8 mouse cellular contexts compared by ENCODE assay signal in the genomic region with DNA sequence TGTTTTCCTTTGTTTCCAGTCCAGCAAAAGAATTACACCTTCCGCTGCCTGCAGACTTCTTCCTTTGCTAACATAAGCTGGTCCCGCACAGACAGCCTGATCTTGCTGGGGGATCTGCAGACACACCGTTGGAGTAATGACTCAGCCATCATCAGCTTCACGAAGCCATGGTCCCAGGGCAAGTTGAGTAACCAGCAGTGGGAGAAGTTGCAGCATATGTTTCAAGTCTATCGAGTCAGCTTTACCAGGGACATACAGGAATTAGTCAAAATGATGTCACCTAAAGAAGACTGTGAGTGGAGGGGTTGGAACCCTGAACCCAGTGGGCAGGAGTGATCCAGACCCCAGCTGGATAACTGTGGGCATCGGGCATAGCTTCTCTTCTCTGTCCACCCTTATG. TPM values are rescaled to one million over a fixed set of nuclear protein-coding genes. Genes with fewer than 3 reads are reported as not detected.
DNase-seq lines count a peak whose midpoint lies in the region; ATAC-seq and TF ChIP-seq lines count a peak whose summit lies in the region.
"Not testable (repeated sequence)": the region's sequence is repeated elsewhere in the genome, so short reads cannot be mapped to it uniquely, and the experiment has no call there.

No protein-coding gene starts in this region.

- H3K4me1 ChIP-seq in brown adipose tissue, adult 24 weeks (ENCODE audit: control insufficient read depth, insufficient read depth, insufficient read length, low read length); forebrain, embryonic 13.5 days; heart, embryonic 15.5 days (replicated peaks); intestine, embryonic 15.5 days (replicated peaks); lung, postnatal 0 days (ENCODE audit: insufficient read depth, low read depth, low read length); thymus, adult 2 months (replicated peaks; ENCODE audit: control insufficient read depth, insufficient read depth, low read length): not testable (repeated sequence)

- H3K27ac ChIP-seq in brown adipose tissue, adult 24 weeks (replicated peaks; ENCODE audit: low read depth, low read length); forebrain, embryonic 13.5 days; heart, embryonic 15.5 days; intestine, embryonic 15.5 days; lung, postnatal 0 days (ENCODE audit: low read length): not testable (repeated sequence)
- H3K27ac ChIP-seq in thymus, adult 2 months (ENCODE audit: control insufficient read depth, insufficient read depth, low read length) = peak overlapping the region; percentile 66; the same call in 1 of the 2 replicates

- not testable (repeated sequence) for TF ChIP-seq POLR2A in thymus, adult 2 months (IDR thresholded peaks at IDR 0.05; ENCODE audit: control insufficient read depth, extremely low read depth, insufficient read depth, low read length, poor library complexity)

- DNase-seq in liver = peak; percentile 6
- DNase-seq in lung, postnatal 0 days (ENCODE audit: low spot score); thymus, adult 2 months: not testable (repeated sequence)

- H3K4me3 ChIP-seq in brown adipose tissue, adult 24 weeks (ENCODE audit: insufficient read depth, low read depth, low read length) = peak overlapping the region; percentile 55
- H3K4me3 ChIP-seq in forebrain, embryonic 13.5 days = peak overlapping the region; percentile 35
- H3K4me3 ChIP-seq in heart, embryonic 15.5 days = peak overlapping the region; percentile 45
- H3K4me3 ChIP-seq in intestine, embryonic 15.5 days (replicated peaks) = peak overlapping the region; percentile 33
- peak overlapping the region; percentile 24; the same call in 1 of the 2 replicates for H3K4me3 ChIP-seq in lung, postnatal 0 days (ENCODE audit: low read depth, low read length)
- H3K4me3 ChIP-seq in thymus, adult 2 months (ENCODE audit: control insufficient read depth, insufficient read depth, low read length) = peak overlapping the region; percentile 87

- H3K4me2 ChIP-seq in forebrain, embryonic 13.5 days = peak overlapping the region; percentile 62
- H3K4me2 ChIP-seq in heart, embryonic 15.5 days = peak overlapping the region; percentile 66
- peak overlapping the region; percentile 63 for H3K4me2 ChIP-seq in intestine, embryonic 15.5 days (replicated peaks)
- H3K4me2 ChIP-seq in lung, postnatal 0 days (replicated peaks; ENCODE audit: low read depth, low read length) = peak overlapping the region; percentile 59

- peak; percentile 50; the same call in 1 of the 2 replicates for ATAC-seq in forebrain, embryonic 13.5 days
- not testable (repeated sequence) for ATAC-seq in heart, embryonic 15.5 days (replicated peaks; ENCODE audit: insufficient number of reproducible peaks, insufficient read depth, low FRiP score, low read depth); intestine, embryonic 15.5 days; lung, postnatal 0 days
- ATAC-seq in monocyte, adult 5-6 weeks (replicated peaks; ENCODE audit: insufficient number of reproducible peaks, low FRiP score, low TSS enrichment, poor library complexity, severe bottlenecking) = peak; percentile 43; the same call in 1 of the 2 replicates

- not testable (repeated sequence) for H3K36me3 ChIP-seq in forebrain, embryonic 13.5 days (ENCODE audit: poor library complexity, severe bottlenecking); heart, embryonic 15.5 days; intestine, embryonic 15.5 days; lung, postnatal 0 days (ENCODE audit: insufficient read depth, low read length); thymus, adult 2 months (ENCODE audit: control insufficient read depth, insufficient read depth, low read length)

- not testable (repeated sequence) for TF ChIP-seq CTCF in lung, postnatal 0 days (IDR thresholded peaks at IDR 0.05); thymus, adult 2 months (IDR thresholded peaks at IDR 0.05; ENCODE audit: borderline replicate concordance, control insufficient read depth, extremely low read depth, insufficient read depth, low read length, poor library complexity)

- H3K27me3 ChIP-seq in forebrain, embryonic 13.5 days; heart, embryonic 15.5 days; intestine, embryonic 15.5 days (replicated peaks); lung, postnatal 0 days (replicated peaks; ENCODE audit: insufficient read depth, low read length); thymus, adult 2 months (ENCODE audit: control insufficient read depth, insufficient read depth, low read length): not testable (repeated sequence)

- 32% methylated on average over 6 of the region's 6 CpGs for WGBS in forebrain, embryonic 13.5 days
- 39% methylated on average over 6 of the region's 6 CpGs for whole genome bisulfite sequencing in heart, embryonic 15.5 days
- 36% methylated on average over 6 of the region's 6 CpGs for WGBS in intestine, embryonic 15.5 days
- WGBS in lung, postnatal 0 days = 45% methylated on average over 6 of the region's 6 CpGs
- WGBS in thymus, adult 2 months = 19% methylated on average over 6 of the region's 6 CpGs

- TF ChIP-seq EP300 in lung, postnatal 0 days (IDR thresholded peaks at IDR 0.05) = not testable (repeated sequence)

- H3K9ac ChIP-seq in forebrain, embryonic 13.5 days = peak overlapping the region; percentile 43
- H3K9ac ChIP-seq in heart, embryonic 15.5 days = 0 out of 2 replicates have a peak overlapping the region, but pooled peaks have one; percentile 23
- peak overlapping the region; percentile 43; the same call in 1 of the 2 replicates for H3K9ac ChIP-seq in intestine, embryonic 15.5 days
- peak overlapping the region; percentile 34; the same call in 1 of the 2 replicates for H3K9ac ChIP-seq in lung, postnatal 0 days (replicated peaks; ENCODE audit: low read depth)

- H3K9me3 ChIP-seq in forebrain, embryonic 13.5 days (replicated peaks); heart, embryonic 15.5 days (replicated peaks); intestine, embryonic 15.5 days; lung, postnatal 0 days (ENCODE audit: low read length): not testable (repeated sequence)

RNA-seq across cellular contexts. Expression of gene Cd1d1, which starts 12.3 kb away (rescaled TPM):
- polyA plus RNA-seq in brown adipose tissue, adult 24 weeks (2012; ENCODE audit: insufficient read depth, insufficient read length, missing spikeins) = 87.5 and 141 TPM in 2 replicates
- 75.5 and 86.9 TPM in 2 replicates for polyA plus RNA-seq in forebrain, embryonic 13.5 days (2015; fragmentation: Nextera tagmentation; extraction: Ambion mirVana)
- polyA plus RNA-seq in heart, embryonic 15.5 days (2015; fragmentation: Nextera tagmentation; extraction: Ambion mirVana) = 56.4 and 61.6 TPM in 2 replicates
- 34.7 and 36.5 TPM in 2 replicates for polyA plus RNA-seq in intestine, embryonic 15.5 days (2015; fragmentation: Nextera tagmentation; extraction: Ambion mirVana)
- 20.0 and 25.1 TPM in 2 replicates for polyA plus RNA-seq in lung, postnatal 0 days (2015; fragmentation: Nextera tagmentation; extraction: Ambion mirVana)
- 14.4 to 31.8 TPM (median 31.4 TPM) in 3 replicates for total RNA-seq in monocyte, adult 5-6 weeks (2017)
- 84.9 and 85.5 TPM in 2 replicates for polyA plus RNA-seq in thymus, adult 2 months (2012; rRNA removed)

Comparison
In these comparisons a context has a peak if more than half of its experiments do, and no peak if none do; other contexts are left out.
1. H3K4me3 ChIP-seq: peak in every context shown above with its lines; median percentile 87 in thymus, adult 2 months; 55 in brown adipose tissue, adult 24 weeks; 45 in heart, embryonic 15.5 days; 35 in forebrain, embryonic 13.5 days; 33 in intestine, embryonic 15.5 days; 24 in lung, postnatal 0 days.